Mouse (Mus musculus) erythroblast, embryonic 14.5 days (primary cell): ENCODE measurements around the gene Zfp422. TPM values are rescaled to one million over a fixed set of nuclear protein-coding genes. Genes with fewer than 3 reads are reported as not detected.
"Not testable (repeated sequence)": the region's sequence is repeated elsewhere in the genome, so short reads cannot be mapped to it uniquely, and the experiment has no call there.

Experiments used
- H3K27me3 ChIP-seq: 2 replicates; pipeline ENCODE4 v1.6.1; 2012; ENCODE audit warnings: inconsistent platforms; ENCODE audit not compliant: control insufficient read depth
- H3K36me3 ChIP-seq: 2 replicates; pipeline ENCODE4 v1.6.1; 2012; ENCODE audit warnings: mild to moderate bottlenecking, inconsistent platforms; ENCODE audit not compliant: control insufficient read depth
- H3K4me1 ChIP-seq: 2 replicates; pipeline ENCODE4 v1.6.1; 2012; ENCODE audit warnings: inconsistent platforms; ENCODE audit not compliant: control insufficient read depth
- H3K4me3 ChIP-seq: replicated peaks from 2 replicates; pipeline ENCODE3; 2012; ENCODE audit warnings: moderate library complexity, mild to moderate bottlenecking, inconsistent platforms
- H3K9me3 ChIP-seq: 2 replicates; pipeline ENCODE4 v1.6.1; 2012; ENCODE audit warnings: low read length, inconsistent platforms, mixed read lengths; ENCODE audit not compliant: control insufficient read depth
- GATA1 ChIP-seq: IDR thresholded peaks from 2 replicates; pipeline ENCODE4 v1.6.1; 2012; ENCODE audit warnings: low read length, inconsistent platforms, mixed read lengths
- TAL1 ChIP-seq: IDR thresholded peaks from 3 replicates; pipeline ENCODE4 v1.6.1; 2012; ENCODE audit warnings: low read length, inconsistent platforms, mixed read lengths
- polyA plus RNA-seq: library from polyadenylated mRNA; stranded (reverse); fragments of >175 nt; gene quantifications from 2 replicates; pipeline ENCODE4 v1.2.3, GENCODE M21; 2012

Zfp422 gene
- polyA plus RNA-seq, 1 experiment: 0.04 TPM

DNA sequence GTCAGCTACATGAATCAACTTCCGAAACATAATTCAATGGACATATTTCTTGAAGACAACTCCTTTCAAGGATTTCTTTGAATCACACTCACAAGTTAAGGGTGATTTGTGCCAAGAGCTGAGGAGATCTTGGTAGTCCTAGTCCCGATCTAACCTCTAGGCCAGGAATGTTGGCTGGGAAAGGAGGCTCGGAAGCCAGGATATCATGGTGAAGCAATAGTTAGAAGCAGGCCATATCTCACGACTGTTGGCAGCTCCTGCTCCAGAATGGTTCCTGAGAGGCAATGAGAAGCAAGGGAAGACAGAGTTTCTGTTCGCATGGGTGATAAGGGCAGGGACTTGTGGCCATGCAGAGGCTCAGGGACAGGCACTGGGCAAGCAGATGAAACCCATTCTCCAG is 8.7 kb upstream of the Zfp422 start:
- Histone ChIP-seq H3K4me1 (no peaks in the 10 kb centered on the region), H3K4me3 (no peak overlapping the region), H3K27me3 (no peaks in the 10 kb centered on the region), H3K36me3 (no peaks in the 10 kb centered on the region), H3K9me3 (no peaks in the 10 kb centered on the region)
- TF ChIP-seq TAL1 (no peak), GATA1 (no peak)

DNA sequence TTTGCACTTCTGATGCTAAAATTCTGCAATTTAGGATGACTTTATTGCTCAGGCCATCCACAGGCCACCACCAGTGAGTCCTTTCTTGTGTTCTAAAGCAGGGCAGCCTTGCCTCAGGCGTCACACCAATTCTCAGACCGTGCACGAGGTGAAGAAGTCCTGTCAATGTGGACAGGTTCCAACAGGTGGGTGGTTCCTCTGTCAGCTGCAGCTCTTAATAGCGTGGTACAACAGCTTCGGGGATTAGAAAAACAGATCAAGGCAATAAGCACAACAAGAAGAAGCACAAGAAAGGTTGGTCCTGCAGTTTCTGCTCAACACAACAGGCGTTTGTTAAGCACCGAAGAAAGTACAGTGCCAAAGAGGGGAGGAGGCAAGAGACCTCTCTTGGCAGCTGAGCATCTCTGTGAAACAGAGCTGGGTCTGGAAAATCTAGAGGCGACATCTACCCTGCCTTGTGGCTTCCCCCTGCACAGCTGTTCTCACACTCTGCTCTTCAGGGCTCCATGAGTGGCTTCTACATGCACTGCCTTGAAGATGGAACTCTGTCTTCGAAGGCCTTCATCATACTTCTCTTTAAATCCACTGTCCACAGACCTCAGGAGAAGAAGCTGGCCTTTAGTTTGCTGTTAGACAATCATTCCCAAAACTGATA is 7.9 kb upstream of the Zfp422 start:
- TF ChIP-seq TAL1 (no peak), GATA1 (no peak)
- Histone ChIP-seq H3K27me3 (no peaks in the 10 kb centered on the region), H3K4me1 (no peaks in the 10 kb centered on the region), H3K9me3 (no peaks in the 10 kb centered on the region), H3K36me3 (no peaks in the 10 kb centered on the region), H3K4me3 (no peak overlapping the region)

DNA sequence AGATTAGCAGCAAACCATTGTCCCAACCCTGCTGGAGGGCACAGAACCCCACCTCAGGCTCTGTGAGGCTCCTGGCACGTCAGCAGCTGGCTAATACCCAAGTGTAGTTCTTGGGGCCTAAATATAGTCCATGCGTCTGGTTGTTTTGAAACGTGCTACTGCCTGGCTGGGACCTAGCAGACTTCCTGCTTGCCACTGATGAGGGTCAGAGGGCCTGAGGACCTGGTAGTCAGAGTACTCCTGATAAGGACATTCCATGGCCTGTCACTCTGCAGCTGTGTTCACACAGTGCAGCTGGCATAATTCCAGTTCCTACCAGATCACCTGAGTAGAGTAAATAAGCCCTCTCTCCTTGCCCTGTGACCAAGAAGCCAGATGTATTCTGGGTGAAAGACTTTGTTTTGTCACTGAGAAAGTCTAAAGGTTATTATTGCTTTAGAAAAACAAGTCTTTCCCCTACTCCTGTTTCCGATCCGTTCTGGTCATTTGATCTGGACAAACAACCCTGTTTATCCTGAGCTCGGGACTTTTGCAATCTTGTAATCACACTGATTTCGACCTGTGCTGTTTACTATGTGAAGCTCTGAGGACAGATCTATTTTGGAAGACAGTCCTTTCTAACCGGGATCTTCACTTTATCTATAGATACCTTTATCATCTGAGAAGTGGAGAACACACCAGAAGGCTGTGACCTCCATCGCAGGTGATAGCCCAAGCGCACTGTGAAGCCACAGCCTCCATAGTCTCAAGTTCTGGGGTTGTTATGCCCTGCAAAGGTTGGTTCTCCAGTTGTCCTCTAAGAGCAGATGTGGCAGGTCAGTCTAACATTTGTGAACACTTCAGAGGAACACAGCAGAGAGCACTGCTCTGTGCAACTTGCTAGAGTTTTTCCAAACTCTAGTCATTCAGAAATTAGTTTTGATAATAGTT is 6.7 kb upstream of the Zfp422 start:
- no peaks in the 10 kb centered on the region for H3K4me1 ChIP-seq
- no peak overlapping the region for H3K4me3 ChIP-seq
- H3K36me3 ChIP-seq: no peaks in the 10 kb centered on the region
- H3K27me3 ChIP-seq: no peaks in the 10 kb centered on the region
- H3K9me3 ChIP-seq: no peaks in the 10 kb centered on the region
- TF ChIP-seq TAL1 (no peak), GATA1 (no peak)

DNA sequence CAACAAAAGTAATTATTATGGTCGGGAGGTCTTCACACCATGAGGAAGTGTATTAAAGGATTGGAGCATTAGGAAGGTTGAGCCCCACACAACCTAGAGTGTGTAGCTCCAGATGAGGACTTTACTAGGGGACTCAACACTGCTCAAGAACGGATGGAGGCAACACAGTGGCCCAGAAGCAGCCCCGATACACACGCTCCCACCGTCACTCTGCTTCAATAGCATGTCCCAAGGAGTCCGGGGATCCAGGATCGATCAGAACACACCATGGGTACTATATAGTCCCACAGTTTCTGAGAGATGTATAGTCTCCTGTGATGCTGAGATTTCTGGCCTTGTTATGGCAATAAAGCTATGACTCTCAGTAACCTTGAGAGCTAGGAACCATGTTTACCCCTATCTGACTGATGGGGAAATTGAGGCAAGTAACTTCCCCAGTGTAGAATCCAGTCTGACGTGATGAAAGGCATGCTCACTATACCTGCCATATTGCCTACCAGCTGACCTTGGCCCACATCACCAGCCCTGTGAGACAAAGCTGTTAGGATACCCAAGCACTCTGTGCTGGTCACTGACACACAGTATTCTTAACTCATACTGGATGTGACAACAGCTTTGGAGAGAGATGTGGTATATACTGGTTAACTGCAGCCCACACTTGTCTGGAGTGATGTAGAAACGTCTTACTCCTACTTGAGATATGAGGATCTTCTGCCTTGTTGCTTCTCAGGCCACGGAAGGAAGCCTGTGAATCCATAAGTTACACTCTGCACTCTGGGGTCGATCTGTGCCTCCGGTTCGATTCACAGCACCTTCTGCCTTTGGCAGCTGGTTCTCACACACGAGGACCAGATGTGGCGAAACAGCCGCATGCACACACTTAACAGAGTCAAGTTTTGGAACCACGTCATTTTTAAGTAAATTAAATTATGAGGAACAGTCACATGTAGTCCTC is 5.2 kb upstream of the Zfp422 start:
- TF ChIP-seq TAL1 (no peak), GATA1 (no peak)
- no peaks in the 10 kb centered on the region for H3K36me3 ChIP-seq
- H3K4me3 ChIP-seq: no peak overlapping the region
- peaks cover 4% of the 10 kb centered on the region for H3K27me3 ChIP-seq
- no peaks in the 10 kb centered on the region for H3K9me3 ChIP-seq
- H3K4me1 ChIP-seq: peaks cover 4% of the 10 kb centered on the region

DNA sequence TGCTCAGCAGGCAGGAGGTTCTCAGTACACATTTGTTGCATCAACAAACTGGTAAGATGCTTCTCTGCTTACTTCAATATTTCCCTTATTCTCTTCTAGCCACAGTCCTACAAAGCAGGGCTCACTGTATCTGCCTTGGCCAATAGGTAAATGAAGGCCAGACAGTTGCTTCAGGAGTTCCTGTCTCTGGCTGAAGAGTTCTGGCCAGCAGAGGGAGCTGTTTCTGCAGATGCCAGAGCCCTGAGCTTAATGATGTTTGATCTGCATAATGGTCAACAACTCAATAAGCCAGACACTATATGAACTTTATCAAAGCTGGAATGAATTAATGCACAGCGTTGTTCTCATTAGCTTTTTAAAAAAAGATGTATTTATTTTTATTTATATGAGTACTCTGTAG is 3.3 kb upstream of the Zfp422 start:
- Histone ChIP-seq H3K9me3 (no peaks in the 10 kb centered on the region), H3K4me3 (no peak overlapping the region), H3K27me3 (peaks cover 12% of the 10 kb centered on the region), H3K36me3 (no peaks in the 10 kb centered on the region), H3K4me1 (peaks cover 13% of the 10 kb centered on the region)
- TF ChIP-seq GATA1 (no peak), TAL1 (no peak)

DNA sequence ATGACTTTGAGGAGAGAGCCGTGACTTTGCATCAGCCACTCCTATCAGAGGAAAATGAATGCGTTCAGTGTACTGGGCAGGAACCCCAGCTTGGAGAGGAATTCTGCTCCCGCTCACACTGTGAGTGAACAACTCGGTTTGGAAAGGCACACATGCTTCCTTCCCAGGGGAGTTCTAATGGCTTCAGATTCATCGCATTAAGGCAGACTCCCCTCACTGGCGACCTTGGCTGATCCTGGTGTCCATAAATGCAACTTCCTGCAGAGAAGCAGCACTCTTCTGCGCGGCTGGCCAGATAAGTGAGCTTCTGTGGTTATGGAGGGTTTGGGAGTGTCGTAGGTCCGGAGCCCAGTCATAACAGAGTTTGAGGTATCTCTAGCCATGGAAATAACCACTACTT is 967 bp upstream of the Zfp422 start:
- no peak for TF ChIP-seq GATA1
- no peak for TF ChIP-seq TAL1
- H3K4me3 ChIP-seq: no peak overlapping the region
- H3K9me3 ChIP-seq: no peaks in the 10 kb centered on the region
- H3K27me3 ChIP-seq: peaks cover 12% of the 10 kb centered on the region
- H3K4me1 ChIP-seq: peaks cover 13% of the 10 kb centered on the region
- peaks cover 5% of the 10 kb centered on the region for H3K36me3 ChIP-seq

DNA sequence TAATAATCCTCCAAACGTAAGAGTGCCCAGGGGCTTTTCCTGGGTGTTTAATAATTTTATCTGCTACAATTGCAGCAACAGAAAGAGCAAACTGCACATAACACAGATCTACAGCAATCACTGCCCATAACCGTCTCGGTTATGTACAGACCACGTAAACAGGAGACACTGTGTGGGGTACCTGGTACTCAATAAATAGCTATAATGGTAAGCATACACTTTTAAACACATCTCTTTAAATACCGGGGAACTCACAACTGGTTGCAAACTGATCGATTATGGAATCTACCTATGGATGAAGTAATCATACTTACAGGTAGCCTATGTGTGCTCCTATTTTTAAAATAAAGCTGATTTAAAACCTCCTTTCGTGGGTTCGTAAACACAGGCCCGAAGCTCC is 704 bp downstream of the Zfp422 start:
- Histone ChIP-seq H3K36me3 (peaks cover 5% of the 10 kb centered on the region), H3K4me1 (peaks cover 13% of the 10 kb centered on the region), H3K4me3 (peak overlapping the region; percentile 72), H3K9me3 (no peaks in the 10 kb centered on the region), H3K27me3 (peaks cover 12% of the 10 kb centered on the region)
- TF ChIP-seq TAL1: no peak
- no peak for TF ChIP-seq GATA1

DNA sequence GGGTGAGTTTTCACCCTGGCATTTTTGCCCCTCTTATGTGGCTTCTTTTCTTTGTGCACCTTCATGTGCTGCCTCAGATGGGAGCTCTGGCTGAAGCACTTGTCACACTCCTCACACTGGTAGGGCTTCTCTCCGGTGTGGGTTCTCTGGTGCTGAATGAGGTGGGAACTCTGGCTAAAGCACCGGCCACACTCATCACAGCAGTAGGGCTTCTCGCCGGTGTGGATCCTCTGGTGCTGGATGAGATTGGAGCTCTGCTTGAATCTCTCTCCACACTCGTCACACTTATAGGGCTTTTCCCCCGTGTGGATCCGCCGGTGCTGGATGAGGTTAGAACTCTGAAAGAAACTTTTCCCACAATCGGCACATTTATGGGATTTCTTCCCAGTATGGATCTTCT is 2.4 kb downstream of the Zfp422 start:
- not testable (repeated sequence) for H3K36me3 ChIP-seq, H3K9me3 ChIP-seq, H3K4me3 ChIP-seq
- Histone ChIP-seq H3K4me1 (peaks cover 13% of the 10 kb centered on the region), H3K27me3 (peaks cover 12% of the 10 kb centered on the region)
